Mouse (Mus musculus): ENCODE data around the gene Glo1.
"Not testable (repeated sequence)": the region's sequence is repeated elsewhere in the genome, so short reads cannot be mapped to it uniquely, and the experiment has no call there.

Gene Glo1

DNA sequence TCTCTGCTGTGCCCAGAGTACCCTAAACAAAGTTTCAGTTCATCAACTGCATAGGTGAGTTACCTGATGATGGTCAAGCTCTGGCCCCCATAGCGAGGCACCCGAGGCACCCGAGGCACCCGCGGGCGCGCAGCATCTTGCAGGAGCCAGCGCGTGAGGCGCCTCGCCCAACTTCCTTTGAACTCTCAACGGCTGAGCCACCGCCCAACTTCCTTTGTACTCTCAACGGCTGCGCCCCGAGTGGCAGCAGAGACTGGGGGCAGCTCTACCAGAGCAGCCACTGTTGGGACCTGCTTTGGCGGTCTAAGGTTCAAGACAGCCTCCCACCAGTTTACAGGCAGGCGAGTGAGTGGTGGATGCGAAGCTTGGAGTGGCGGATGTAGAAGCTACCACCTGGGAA is at the start of gene Glo1:
Gene Glo1, minus strand, starts transcription at position 153 of the 400 bp plus-strand sequence.
- DNase-seq = not testable (repeated sequence)

DNA sequence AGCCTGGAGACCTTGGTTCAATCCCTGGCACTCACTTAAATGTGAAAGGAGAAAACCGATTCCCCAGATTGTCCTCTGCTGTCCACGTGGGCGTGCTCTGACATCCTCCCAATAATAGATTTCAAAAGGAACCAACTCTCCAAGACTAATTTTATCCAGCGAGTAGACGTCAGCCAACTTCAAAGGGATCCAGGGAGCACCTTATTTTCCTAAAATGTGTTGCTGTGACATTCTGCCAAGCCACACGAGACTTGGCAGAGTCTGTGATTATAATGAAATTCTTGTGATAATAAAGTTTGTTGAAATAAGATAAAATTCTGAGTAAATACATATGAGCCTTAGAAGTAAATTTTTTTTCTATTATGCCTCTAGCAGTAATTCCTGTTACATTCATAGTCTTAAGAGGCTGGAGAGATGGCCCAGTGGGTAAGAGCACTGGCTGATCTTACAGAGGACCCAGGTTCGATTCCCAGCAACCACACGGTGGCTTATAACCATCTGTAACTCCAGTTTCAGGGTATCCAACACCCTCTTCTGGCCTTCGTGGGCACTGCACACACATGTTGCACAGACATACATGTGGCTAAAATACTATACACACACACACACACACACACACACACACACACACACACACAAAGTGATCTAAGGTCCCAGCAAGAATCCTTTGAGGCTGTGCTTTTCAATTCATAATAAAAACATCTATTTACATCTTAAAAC is 48.5 kb upstream of the Glo1 start:
- DNase-seq = no peak

DNA sequence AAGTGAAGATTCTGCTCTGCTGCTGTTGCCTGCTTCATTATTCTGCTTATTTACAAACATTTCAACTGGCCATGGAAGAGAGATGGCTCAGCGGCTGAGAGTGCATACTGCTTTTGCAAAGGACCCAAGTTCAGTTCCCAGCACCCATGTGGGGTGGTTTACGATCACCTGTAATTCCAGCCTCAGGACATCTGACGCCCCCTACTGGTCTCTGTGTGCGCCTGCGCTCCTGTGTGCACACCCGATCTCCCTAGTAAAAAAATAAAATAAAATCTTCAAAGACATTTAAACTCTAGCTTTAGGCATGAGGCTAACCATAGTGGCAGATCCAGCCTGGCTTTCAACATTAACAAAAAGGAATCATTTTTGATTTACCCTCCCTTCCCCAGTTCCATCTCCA is 46.4 kb upstream of the Glo1 start:
- DNase-seq = no peak

DNA sequence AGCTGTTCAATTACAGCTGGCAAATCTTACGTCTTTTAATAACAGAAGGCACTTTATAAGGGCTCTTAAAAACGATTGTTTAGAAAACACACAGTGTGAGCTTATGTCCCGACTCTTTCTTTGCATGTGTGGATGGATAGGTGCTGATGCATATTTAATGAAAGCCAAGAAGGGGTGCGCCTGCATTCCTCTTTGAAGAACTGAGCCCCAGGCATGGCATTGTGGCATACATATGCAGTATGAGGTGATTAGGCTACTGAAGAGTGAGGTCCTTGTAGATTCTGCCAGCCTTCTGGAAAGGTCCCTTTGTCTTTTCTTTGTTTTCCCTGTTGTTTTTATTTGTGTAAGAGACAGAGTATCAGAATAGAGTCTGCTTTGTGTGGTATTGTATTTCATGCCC is 45.9 kb upstream of the Glo1 start:
- no peak for DNase-seq

DNA sequence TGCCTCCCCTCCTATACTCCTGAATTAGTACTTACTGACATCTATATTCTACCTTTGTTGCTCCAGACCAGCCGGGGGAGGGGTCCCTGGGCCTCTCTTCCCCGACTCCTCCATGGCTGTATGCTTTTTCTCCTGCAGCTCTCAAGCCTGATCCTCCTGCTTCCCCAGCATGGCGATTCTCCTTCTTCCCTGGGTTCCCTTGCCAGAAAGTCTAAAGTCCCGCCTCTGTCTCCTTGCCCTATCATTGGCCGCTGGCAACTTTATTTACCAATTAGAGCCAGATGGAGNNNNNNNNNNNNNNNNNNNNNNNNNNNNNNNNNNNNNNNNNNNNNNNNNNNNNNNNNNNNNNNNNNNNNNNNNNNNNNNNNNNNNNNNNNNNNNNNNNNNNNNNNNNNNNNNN is 38.2 kb upstream of the Glo1 start:
- no peak for DNase-seq

DNA sequence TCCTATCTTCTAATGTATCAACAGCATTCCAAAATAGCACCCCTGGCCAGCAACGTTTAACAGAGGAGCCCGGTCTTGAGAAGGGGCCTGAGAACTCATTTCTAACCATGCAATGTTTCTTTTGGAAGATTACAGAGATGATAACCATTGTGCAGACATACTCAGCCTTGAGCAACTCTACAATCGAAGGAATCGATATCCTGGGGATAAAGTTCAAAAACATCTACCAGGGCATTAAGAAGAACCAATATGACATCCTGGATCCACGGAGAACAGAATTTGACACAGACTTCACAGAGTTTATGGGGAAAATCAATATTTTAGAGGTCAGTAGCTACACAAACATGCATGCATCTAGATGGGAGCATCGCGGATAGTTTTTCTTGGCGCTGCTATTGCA is 36.5 kb upstream of the Glo1 start:
- no peak for DNase-seq

DNA sequence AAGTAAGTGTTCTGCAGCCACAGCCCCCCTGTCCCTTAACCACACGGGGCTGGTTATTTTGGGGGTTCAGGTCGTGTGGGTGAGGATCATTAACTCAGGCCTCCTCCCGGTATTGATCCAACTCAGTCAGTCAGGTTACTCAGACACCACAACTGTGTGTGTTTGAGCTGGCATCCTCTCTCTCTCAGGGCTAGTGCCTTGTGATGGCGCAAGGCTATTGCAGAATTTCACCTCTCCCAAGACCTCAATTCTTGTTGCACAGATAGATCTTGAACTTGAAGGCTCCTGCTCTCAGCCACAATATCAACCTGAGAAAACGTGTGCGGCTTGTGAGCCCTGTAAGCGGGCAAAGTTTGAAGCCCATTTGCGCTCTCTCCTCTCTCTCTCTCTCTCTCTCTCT is 35.5 kb upstream of the Glo1 start:
- no peak for DNase-seq

DNA sequence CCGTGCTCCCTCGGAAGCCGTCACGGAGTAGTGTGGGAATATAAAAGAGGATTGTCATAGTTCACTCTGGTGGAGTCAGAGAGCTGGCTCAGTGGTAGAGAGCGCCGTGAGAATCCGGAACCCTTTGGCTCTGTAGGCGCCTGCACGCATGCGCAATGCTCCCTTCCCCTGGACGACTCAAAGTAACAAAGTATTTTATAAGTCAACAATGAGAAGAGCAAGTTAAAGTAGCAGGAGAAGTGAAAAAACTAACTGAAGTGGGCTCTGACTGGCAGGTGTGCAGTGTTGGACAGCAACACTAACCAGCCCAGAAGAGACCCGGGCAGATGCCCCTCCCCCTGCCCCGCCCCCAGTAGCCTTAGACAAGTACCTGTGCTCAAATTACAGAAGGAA is 31.5 kb upstream of the Glo1 start:
- peak; percentile 73 to 86 for DNase-seq

DNA sequence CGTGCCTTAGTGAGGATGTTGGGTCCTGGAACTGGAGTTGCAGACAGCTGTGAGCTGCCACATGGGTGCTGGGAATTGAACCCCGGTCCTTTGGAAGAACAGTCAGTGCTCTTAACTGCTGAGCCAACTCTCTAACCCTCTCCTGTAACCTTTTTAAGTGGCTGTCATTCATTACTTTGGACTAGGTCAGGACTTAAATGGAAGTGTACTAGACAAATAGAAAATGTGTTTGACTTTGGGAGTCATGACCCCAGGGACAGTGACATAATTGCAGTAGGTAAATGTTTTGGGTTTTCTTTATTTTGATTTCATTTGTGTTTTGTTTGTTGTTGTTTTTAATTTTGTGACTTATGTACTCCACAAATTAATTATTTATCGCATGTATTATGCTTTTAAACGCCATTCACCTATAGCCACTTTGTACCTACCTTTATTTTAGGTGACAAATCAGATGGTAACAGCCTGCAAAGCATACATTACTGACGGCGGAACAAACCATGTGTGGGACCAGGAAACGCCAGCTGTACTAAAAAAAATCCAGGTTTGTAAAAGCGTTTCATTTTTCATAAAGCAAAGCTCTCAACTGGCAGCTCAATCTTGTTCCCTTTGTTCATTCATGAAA is 31.0 kb upstream of the Glo1 start:
- no peak for DNase-seq

DNA sequence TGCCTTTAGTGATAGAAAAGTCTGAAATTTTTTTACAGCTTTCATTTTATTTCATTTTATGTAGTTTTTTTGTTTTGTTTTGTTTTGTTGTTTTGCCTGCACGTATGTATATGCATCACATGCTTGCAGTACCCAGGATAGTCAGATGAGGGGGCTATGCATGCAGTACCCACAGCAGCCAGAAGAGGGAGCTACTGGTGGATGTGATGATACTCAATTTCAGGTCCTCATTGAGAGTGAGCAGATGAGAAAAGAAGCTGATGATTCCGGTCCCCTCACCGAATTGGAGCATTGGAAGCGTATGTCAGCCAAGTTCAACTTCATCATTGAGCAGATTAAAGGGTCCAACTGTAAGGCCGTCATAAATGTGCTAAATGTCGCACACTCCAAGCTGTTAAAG is 26.3 kb upstream of the Glo1 start:
- peak in 1 of 2 experiments; percentile 23 for DNase-seq

DNA sequence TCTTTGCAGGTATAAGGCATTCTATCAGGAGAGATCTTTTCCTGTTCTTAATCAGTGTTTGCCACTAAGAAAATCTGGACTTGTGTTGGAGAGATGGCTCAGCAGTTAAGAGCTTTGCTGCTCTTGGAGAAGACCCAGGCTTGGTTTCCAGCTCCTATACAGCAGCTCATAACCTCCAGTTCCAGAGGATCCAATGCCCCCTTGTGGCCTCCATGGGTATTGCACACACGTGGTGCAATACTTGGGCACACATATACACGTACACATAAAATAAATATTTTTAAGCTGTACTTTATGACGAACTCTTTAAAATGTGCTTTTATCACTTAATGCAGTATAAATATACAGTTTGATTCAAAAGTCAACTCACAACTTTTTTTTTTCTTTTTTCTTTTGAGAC is 22.1 kb upstream of the Glo1 start:
- no peak for DNase-seq

DNA sequence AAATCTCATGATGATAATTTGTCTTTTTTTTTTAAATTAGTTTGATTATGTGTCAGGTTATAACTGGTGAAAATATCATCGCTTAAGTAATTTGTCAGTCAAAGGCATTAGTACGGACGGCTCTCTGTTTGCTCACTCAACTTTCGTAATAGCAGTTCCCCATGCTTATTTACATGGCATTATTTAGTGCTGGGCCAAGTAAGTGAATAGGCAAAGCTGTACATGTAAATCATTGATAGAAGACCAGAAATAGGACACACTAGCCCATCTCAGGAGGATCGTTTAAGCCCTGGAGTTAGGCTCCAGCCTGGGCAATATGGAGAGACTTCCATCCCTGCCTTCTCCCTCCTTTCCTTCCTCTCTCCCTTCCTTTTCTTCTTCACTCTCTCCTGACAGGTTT is 14.2 kb upstream of the Glo1 start:
- DNase-seq = no peak

DNA sequence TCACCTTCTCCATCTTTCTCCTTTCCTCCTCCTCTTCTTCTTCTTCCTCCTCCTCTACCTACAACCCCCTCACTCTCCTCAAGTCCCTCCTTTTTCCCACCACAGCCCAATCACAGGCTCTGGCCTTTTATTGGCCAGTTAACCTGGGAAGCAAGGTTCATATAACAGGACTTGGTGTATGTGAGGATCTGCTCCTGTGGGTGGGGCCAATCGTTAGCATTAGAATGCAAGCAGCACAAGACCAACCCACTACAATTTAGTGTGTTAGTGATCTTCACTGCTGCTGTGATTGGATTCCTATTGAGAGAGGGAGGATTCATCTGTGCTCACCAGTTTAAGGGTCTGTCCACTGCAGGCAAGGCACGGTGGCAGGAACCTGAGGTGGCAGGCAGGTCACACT is 12.3 kb upstream of the Glo1 start:
- DNase-seq = no peak

DNA sequence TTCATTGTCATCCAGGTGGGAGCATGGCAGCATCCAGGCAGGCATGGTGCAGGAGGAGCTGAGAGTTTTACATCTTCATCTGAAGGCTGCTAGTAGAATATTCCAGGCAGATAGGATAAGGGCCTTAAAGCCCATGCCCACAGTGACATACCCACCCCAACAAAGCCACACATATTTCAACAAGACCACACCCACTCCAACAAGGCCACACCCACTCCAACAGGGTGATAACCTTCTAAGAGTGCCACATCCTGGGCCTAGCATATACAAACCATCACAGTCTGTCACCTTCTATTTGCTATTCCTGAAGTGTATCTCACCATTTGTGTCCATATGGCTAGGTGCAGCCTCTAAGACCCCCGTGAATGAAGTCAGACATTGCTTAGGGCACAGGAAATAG is 11.0 kb upstream of the Glo1 start:
- DNase-seq = no peak

DNA sequence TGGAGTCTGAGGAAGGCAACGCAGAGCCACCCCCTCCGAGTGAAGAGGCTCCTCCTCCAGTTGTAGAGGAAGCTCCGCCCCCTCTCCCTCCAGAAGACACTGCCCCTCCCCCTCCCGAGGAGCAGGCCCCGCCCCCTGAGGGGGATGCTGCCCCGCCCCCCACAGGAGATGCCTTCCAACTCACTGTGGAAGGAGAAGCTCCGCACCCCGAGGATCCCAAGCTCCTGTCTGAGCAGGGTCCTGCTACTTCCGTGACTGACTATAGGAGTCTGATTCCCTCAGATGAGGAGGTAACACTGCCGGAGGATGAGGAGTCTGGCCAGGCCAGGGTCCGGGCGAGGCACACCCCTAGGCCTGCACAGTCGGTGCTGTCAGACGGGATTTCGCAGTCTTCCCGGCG is 8.7 kb upstream of the Glo1 start:
- DNase-seq = no peak

DNA sequence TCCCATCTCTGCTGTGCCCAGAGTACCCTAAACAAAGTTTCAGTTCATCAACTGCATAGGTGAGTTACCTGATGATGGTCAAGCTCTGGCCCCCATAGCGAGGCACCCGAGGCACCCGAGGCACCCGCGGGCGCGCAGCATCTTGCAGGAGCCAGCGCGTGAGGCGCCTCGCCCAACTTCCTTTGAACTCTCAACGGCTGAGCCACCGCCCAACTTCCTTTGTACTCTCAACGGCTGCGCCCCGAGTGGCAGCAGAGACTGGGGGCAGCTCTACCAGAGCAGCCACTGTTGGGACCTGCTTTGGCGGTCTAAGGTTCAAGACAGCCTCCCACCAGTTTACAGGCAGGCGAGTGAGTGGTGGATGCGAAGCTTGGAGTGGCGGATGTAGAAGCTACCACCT is 2.5 kb downstream of the Glo1 start, which contains the start of gene Dnah8:
Gene Dnah8, plus strand, starts transcription at position 223 of the 400 bp plus-strand sequence.
- DNase-seq = not testable (repeated sequence)

DNA sequence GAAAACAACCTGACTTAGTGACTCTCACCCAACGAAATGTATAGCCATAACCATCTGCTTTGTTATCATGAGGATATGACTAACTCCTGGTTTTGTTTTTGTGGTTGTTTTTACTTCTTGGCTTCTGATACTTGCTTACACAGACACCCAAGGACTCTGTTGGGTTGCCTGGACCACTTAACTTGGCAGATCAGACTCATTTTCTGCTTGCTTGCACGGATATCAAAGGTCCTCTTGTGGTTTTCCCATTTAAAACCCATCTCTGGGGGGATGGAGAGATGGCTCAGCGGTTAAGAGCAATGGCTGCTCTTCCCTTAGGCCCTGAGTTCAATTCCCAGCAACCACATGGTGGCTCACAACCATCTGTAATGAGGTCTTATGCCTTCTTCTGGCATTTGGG is 3.5 kb downstream of the Glo1 start:
- no peak for DNase-seq

DNA sequence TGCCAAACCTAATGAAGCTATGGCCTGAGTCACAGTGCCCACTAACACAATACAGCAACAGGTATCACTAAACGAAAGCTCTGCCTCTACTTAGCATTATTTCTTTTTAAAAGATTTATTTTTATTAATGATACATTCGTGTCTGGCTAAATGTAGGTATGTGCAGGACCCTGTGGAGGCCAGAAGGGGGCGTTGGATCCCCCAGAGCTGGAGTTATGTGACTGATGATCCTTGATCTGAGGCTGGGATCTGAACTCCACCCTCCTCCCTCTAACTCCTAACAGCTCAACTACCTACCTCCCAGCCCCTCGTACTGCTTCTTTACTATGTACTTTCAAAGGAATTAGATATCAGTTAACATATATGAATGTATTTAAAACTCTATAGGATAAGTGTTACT is 5.2 kb downstream of the Glo1 start:
- DNase-seq = no peak

DNA sequence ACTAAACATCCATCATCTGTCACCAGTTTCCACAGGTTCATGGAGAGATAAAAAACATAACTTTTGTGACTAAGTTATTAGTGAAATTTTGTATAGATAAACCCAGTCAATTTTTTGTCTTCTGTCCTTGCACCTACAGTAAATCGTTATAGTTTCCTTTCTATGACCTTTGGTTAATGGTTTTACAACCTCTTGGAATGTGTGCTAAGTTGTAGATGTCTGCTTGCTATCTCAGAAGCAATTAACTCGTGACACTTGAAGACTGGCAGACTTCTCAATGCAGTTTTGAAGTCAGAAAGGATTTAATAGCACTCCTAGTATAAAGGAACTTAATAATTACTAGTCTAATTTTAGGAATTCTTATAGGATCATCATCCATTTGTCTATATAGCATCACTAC is 6.1 kb downstream of the Glo1 start:
- DNase-seq = no peak

DNA sequence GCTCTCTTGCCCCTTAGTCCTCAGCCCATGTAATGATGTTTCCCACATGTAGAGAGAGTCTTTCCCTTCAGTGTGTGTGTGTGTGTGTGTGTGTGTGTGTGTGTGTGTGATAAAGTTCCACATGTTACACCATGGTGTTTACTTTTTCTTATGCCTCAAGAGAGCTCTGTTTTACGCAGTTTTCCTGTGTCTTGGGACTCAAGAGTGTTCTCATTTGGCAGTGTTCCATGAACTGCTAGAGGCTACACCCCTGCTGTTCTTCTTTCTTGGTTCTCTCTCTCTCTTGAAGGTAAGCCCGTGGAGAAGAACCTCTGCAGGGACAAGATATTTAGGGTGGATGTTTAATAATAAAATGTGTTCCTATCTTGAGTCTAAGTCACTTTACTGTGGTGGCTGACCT is 7.5 kb downstream of the Glo1 start:
- DNase-seq = no peak

DNA sequence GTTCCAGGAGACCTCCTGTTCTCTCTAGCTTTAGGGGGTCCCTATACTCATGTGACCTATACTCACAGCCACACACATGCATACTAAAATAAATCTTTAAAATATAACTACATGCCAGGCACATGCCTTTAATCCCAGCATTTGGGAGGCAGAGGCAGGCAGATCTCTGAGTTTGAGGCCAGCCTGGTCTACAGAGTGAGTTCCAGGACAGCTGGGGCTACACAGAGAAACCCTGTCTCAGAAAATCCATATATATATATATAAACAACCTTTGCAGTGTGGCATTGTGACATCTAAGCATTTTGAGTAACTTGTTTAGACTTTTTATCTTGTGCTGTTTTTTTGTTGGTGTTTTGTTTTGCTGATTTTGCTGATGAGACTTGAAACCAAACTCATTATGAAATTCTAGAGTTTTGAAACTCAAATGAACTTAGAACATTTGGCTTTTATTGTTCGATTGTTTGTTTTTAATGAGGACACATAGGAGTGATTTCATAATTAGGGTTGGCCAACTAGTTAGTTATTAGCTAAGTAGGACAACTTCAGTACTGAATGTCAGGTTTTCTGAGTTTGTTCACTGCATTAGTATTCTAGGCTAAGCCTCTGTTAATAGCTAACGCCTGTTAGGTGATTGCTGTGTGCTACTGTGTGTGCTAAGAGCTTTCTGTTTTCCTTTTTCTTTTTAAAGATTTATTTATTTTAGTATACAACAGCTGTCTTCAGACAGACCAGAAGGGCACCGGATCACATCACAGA is 8.4 kb downstream of the Glo1 start:
- DNase-seq = peak; percentile 31 to 64

DNA sequence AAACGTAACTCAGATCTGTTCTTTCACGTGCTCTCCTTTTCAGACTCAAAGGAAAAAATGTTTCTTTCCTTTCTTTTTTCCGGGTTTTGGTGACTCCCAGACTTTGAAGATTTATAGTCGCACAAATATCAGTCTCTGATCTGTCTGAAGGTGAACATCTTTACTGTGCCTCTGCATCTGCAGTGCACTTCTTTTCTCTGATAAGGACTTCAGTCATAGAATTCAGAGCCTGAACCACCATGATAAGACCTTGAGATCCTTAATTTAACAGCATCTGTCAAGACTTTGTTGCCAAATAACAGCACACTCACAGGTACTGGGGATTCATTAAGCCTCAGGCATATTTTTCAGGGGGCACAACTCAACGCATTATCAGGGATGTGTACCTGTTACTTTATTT is 10.5 kb downstream of the Glo1 start:
- DNase-seq = no peak

DNA sequence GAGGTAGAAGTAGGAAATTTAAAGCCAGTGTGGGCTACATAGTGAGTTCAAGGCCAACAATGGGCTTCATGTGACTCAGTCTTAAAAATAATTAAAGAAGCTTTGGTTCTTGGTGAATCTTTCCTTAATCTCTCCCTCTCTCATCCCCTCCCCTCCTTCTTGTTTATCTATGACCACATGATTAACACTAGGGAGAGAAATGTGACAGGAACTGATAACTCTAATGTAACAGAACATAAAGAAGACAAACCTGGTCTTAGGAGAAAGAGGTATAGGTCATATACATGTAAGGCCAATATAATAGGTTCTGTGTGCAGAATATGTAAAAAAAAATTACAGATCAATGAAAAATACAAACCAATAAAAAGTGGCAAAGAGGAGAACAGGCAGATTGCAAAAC is 13.3 kb downstream of the Glo1 start:
- no peak for DNase-seq

Data from kidney, adult 8-10 months (tissue).